In the genomic region with DNA sequence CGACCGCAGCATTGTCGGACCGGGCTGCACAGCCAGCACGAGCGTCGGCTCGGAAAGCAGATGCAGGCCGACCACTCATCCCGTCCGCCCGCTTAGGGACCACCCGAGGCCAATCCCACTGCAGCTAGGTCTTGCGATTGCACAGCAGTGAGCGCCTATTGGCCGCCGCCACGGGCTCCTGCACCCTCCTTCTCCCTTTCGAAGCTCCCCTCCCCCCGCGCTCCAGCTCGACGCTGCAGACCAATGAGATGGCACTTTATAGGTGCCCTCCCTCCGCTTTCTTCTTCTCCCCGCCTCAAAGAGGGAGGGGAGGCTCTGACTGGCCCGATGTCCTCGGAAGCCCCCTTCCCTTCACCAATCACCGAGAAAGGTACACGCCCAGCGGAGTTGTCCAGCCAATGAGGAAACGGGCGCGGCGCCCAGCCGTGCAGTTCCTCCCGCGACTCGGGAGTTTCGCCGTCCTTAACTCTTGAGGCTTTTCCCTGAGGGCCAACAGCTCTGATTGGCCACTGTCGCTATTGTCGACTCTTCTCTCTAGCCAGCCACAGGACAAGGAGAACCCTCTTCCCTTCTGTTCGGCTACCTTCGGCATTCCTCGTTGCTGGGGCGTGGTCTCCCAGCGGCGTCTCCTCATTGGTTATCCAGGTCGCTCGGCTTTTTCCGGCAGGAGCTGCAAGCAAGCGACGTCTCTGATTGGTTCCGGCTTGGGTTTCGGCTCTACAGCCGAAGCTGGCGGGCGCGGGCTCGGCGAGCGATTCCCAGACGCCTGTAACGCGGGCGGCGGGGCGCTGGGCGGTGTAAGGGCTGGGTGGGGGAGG, we compare ENCODE assay signal across 7 mouse cellular contexts. TPM values are rescaled to one million over a fixed set of nuclear protein-coding genes. Genes with fewer than 3 reads are reported as not detected.
DNase-seq lines count a peak whose midpoint lies in the region; ATAC-seq lines count a peak whose summit lies in the region.

Gene Gsk3b (plus strand): TSS at position 373 of the 818 bp plus-strand sequence.

- peak within 1 kb of the TSS; percentile 67 for H3K4me2 ChIP-seq in intestine, embryonic 15.5 days (replicated peaks)

- peak within 1 kb of the TSS; percentile 98 for H3K9ac ChIP-seq in intestine, embryonic 15.5 days

- peak; percentile 95 for ATAC-seq in intestine, embryonic 15.5 days

- H3K36me3 ChIP-seq in intestine, embryonic 15.5 days: no peaks in the 10 kb centered on the region
- H3K36me3 ChIP-seq in midbrain, embryonic 10.5 days: peaks cover 3% of the 10 kb centered on the region; the same call in 1 of the 2 replicates

- intact Hi-C loops in gastrocnemius, postnatal 36 days (cut with DNase I): loop anchor here (10.0 kb wide), 1 partner anchor 94 kb away; no protein-coding TSS in a partner anchor
- intact Hi-C loops in left cerebral cortex, postnatal 25 days (cut with DNase I): loop anchor here (1.0 to 2.0 kb wide), 3 partner anchors 100 to 221 kb away; partner anchors contain the start of gene Lrrc58

- H3K4me1 ChIP-seq in intestine, embryonic 15.5 days (replicated peaks): peaks cover 12% of the 10 kb centered on the region; the same call in 1 of the 2 replicates
- H3K4me1 ChIP-seq in midbrain, embryonic 10.5 days: peaks cover 39% of the 10 kb centered on the region

- H3K27me3 ChIP-seq in intestine, embryonic 15.5 days (replicated peaks): no peaks in the 10 kb centered on the region
- no peaks in the 10 kb centered on the region for H3K27me3 ChIP-seq in midbrain, embryonic 10.5 days (ENCODE audit: low read depth, poor library complexity, severe bottlenecking)

- H3K4me3 ChIP-seq in intestine, embryonic 15.5 days (replicated peaks): peak within 1 kb of the TSS; percentile 99
- peak within 1 kb of the TSS; percentile 95 for H3K4me3 ChIP-seq in midbrain, embryonic 10.5 days

- no peaks in the 10 kb centered on the region for H3K9me3 ChIP-seq in intestine, embryonic 15.5 days
- no peaks in the 10 kb centered on the region for H3K9me3 ChIP-seq in midbrain, embryonic 10.5 days (replicated peaks)

- WGBS in intestine, embryonic 15.5 days: under 1% methylated on average over 69 of the region's 69 CpGs
- WGBS in midbrain, embryonic 10.5 days: under 1% methylated on average over 69 of the region's 69 CpGs

- DNase-seq in adrenal gland, adult 2 months: peak; percentile 100
- DNase-seq in embryo, embryonic 11.5 days (ENCODE audit: low read depth, low spot score): peak; percentile 99
- DNase-seq in gastrocnemius, postnatal 36 days: peak; percentile 97 to 98
- DNase-seq in left cerebral cortex, postnatal 25 days (ENCODE audit: low spot score in 2 of 2): peak; percentile 100
- peak; percentile 100 for DNase-seq in midbrain, embryonic 10.5 days (ENCODE audit: low spot score)
- peak; percentile 100 for DNase-seq in right cerebral cortex, postnatal 4 days

- peak within 1 kb of the TSS; percentile 100 for H3K27ac ChIP-seq in intestine, embryonic 15.5 days
- peak within 1 kb of the TSS; percentile 99 for H3K27ac ChIP-seq in midbrain, embryonic 10.5 days (replicated peaks)

RNA-seq across cellular contexts. Expression of gene Gsk3b, which starts in this region (rescaled TPM):
- total RNA-seq in adrenal gland, adult 2 months (2021): 10 to 100 TPM; 49.2 to 81.7 TPM
- polyA plus RNA-seq in adrenal gland, adult 2 months (2012; rRNA removed): 16.2 and 21.9 TPM in 2 replicates
- total RNA-seq in gastrocnemius, postnatal 36 days (2021): 10 to 100 TPM; 48.5 to 55.5 TPM
- 45.6 and 48.4 TPM in 2 replicates for polyA plus RNA-seq in intestine, embryonic 15.5 days (2015; fragmentation: Nextera tagmentation; extraction: Ambion mirVana)
- 100 to 1,000 TPM; 177 TPM for total RNA-seq in left cerebral cortex, postnatal 25 days (2021)
- 72.9 and 90.7 TPM in 2 replicates for polyA plus RNA-seq in midbrain, embryonic 10.5 days (2016; fragmentation: Nextera tagmentation; extraction: Ambion mirVana)

Comparison
In these comparisons a context has a peak if more than half of its experiments do, and no peak if none do; other contexts are left out.
1. Peak in every context shown above with its lines: DNase-seq, ATAC-seq, H3K4me3 ChIP-seq and H3K27ac ChIP-seq.